Mouse (Mus musculus) intestine, embryonic 16.5 days (tissue): Measurements from ENCODE around the gene Fgfr2. TPM values are rescaled to one million over a fixed set of nuclear protein-coding genes. Genes with fewer than 3 reads are reported as not detected.

Experiments used
- ATAC-seq: fragments of 200-750 bp; cut with Nextera tagmentation; 2 replicates; pipeline ENCODE4 v1.8.0; 2017; ENCODE audit warnings: moderate TSS enrichment, moderate library complexity
- H3K27ac ChIP-seq: fragments of 300-500 bp; sonication (generic); 2 replicates; pipeline ENCODE4 v1.5.1; 2014; ENCODE audit warnings: mild to moderate bottlenecking, low read length
- H3K27me3 ChIP-seq: fragments of 300-500 bp; sonication (generic); replicated peaks from 2 replicates; pipeline ENCODE4 v1.6.1; 2014; ENCODE audit warnings: low read length, control low read depth, mixed read lengths; ENCODE audit not compliant: control insufficient read depth, insufficient read depth
- H3K36me3 ChIP-seq: fragments of 300-500 bp; sonication (generic); 2 replicates; pipeline ENCODE4 v1.6.1; 2014; ENCODE audit warnings: low read length, control low read depth; ENCODE audit not compliant: control insufficient read depth, insufficient read depth
- H3K4me1 ChIP-seq: fragments of 300-500 bp; sonication (generic); 2 replicates; pipeline ENCODE4 v1.6.1; 2014; ENCODE audit warnings: low read length, control low read depth, mixed read lengths; ENCODE audit not compliant: control insufficient read depth, insufficient read depth
- H3K4me2 ChIP-seq: fragments of 300-500 bp; sonication (generic); 2 replicates; pipeline ENCODE4 v1.6.1; 2014; ENCODE audit warnings: low read depth, low read length, control low read depth
- H3K4me3 ChIP-seq: fragments of 300-500 bp; sonication (generic); 2 replicates; pipeline ENCODE4 v1.5.1; 2014; ENCODE audit warnings: mild to moderate bottlenecking, low read length
- H3K9ac ChIP-seq: fragments of 300-500 bp; sonication (generic); 2 replicates; pipeline ENCODE4 v1.6.1; 2014; ENCODE audit warnings: low read depth, low read length
- H3K9me3 ChIP-seq: fragments of 300-500 bp; sonication (generic); 2 replicates; pipeline ENCODE4 v1.6.1; 2016; ENCODE audit warnings: low read length, control low read depth; ENCODE audit not compliant: control insufficient read depth
- WGBS: fragments of 180-500 bp; shearing (Covaris S2); extraction: QIAGEN DNeasy Blood & Tissue Kit; methylation state at CpG from one replicate; pipeline ENCODE4 v1.1.7; 2014; 5-methylcytosine and 5-hydroxymethylcytosine counted together
- polyA plus RNA-seq: library from polyadenylated mRNA; unstranded; fragments of >200 nt; fragmentation: Nextera tagmentation; extraction: Ambion mirVana; gene quantifications from 2 replicates; pipeline ENCODE4 v1.2.1, GENCODE M21; 2015

Fgfr2 gene
- polyA plus RNA-seq, 1 experiment from 2014 or later = 47.3 TPM

GRCm38 (mm10) chr7:130969076-130969475 lies 2154.1 kb downstream of the Fgfr2 start:
- no peak overlapping the region for H3K27ac ChIP-seq
- no peak for ATAC-seq
- 85% methylated on average over 5 of the region's 5 CpGs for WGBS

GRCm38 (mm10) chr7:130968537-130968936 lies 2154.6 kb downstream of the Fgfr2 start:
- no peak overlapping the region for H3K4me2 ChIP-seq
- H3K27ac ChIP-seq = no peak overlapping the region
- H3K9ac ChIP-seq = no peak overlapping the region
- no peak overlapping the region for H3K4me3 ChIP-seq
- no peaks in the 10 kb centered on the region for H3K9me3 ChIP-seq
- peak; percentile 42 for ATAC-seq
- peaks cover 17% of the 10 kb centered on the region for H3K4me1 ChIP-seq
- 56% methylated on average over 7 of the region's 7 CpGs for WGBS
- H3K36me3 ChIP-seq = no peaks in the 10 kb centered on the region
- no peaks in the 10 kb centered on the region for H3K27me3 ChIP-seq

More at GRCm38 (mm10) chr7:130969076-130969475, 2154.1 kb downstream of the Fgfr2 start:
- H3K4me2 ChIP-seq = no peak overlapping the region
- H3K9ac ChIP-seq = no peak overlapping the region
- H3K9me3 ChIP-seq = no peaks in the 10 kb centered on the region
- no peaks in the 10 kb centered on the region for H3K36me3 ChIP-seq
- H3K27me3 ChIP-seq = no peaks in the 10 kb centered on the region
- no peak overlapping the region for H3K4me3 ChIP-seq
- peaks cover 17% of the 10 kb centered on the region for H3K4me1 ChIP-seq

- H3K27me3 ChIP-seq = no peaks in the 10 kb centered on the region
- H3K36me3 ChIP-seq = no peaks in the 10 kb centered on the region
- H3K9ac ChIP-seq = no peak overlapping the region
- no peak overlapping the region for H3K4me3 ChIP-seq
- no peak overlapping the region for H3K27ac ChIP-seq
- no peaks in the 10 kb centered on the region for H3K9me3 ChIP-seq
- H3K4me1 ChIP-seq = peaks cover 17% of the 10 kb centered on the region
- WGBS = 86% methylated on average over 6 of the region's 6 CpGs
- H3K4me2 ChIP-seq = no peak overlapping the region
- ATAC-seq = no peak
Measured at GRCm38 (mm10) chr7:130967901-130968300, 2155.2 kb downstream of the Fgfr2 start.

DNA sequence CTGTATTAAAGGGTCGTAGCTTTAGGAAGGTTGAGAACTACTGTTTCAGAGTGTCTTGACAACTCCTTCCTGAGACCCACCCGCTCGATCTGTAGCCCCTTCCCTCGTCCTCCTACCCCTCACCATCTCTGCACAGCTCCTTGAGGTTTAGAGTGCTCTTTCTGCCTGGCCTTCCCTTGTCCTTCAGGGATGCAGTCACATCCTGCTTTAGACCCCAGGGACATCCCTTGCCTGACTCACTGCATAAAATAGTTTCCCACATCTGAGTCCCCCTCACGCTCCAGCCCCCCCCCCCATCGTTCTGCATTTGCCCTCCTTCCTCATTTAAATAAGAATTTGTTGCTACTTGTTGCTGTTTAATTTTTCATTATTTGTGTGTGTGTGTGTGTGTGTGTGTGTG lies 2156.3 kb downstream of the Fgfr2 start:
- no peaks in the 10 kb centered on the region for H3K9me3 ChIP-seq
- H3K36me3 ChIP-seq = no peaks in the 10 kb centered on the region
- H3K4me1 ChIP-seq = peaks cover 17% of the 10 kb centered on the region
- H3K4me2 ChIP-seq = no peak overlapping the region
- no peak overlapping the region for H3K9ac ChIP-seq
- H3K27me3 ChIP-seq = no peaks in the 10 kb centered on the region
- H3K4me3 ChIP-seq = no peak overlapping the region
- 64% methylated on average over 6 of the region's 6 CpGs for WGBS
- no peak overlapping the region for H3K27ac ChIP-seq
- no peak for ATAC-seq

DNA sequence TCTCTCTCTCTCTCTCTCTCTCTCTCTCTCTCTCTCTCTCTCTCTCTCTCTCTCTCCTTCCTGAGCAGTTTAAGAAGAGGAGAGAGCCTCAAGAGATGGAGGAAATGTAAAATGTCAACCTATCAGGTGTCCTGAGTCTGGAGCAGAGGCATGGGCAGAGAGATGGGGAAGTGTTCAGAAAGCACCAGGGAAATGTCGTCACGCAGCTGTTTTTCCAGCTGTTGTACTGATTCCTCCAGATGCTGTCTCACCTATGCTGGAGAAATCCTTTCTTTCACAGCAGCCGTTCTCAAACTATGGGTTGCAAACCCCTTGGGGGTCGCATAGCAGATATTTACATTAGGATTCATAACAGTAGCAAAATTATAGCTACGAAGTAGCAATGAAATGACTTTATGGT lies 2156.7 kb downstream of the Fgfr2 start:
- ATAC-seq = no peak
- Histone ChIP-seq H3K4me3 (no peak overlapping the region), H3K27me3 (no peaks in the 10 kb centered on the region), H3K9me3 (no peaks in the 10 kb centered on the region), H3K4me2 (no peak overlapping the region), H3K9ac (no peak overlapping the region), H3K4me1 (peaks cover 17% of the 10 kb centered on the region), H3K27ac (no peak overlapping the region), H3K36me3 (no peaks in the 10 kb centered on the region)
- 67% methylated on average over 5 of the region's 5 CpGs for WGBS

- H3K4me1 ChIP-seq = peaks cover 17% of the 10 kb centered on the region
- ATAC-seq = no peak
- H3K36me3 ChIP-seq = no peaks in the 10 kb centered on the region
- peak overlapping the region; percentile 7; the same call in 1 of the 2 replicates for H3K27ac ChIP-seq
- H3K4me3 ChIP-seq = no peak overlapping the region
- no peak overlapping the region for H3K9ac ChIP-seq
- no peaks in the 10 kb centered on the region for H3K27me3 ChIP-seq
- WGBS = 55% methylated on average over 4 of the region's 4 CpGs
- no peaks in the 10 kb centered on the region for H3K9me3 ChIP-seq
- H3K4me2 ChIP-seq = no peak overlapping the region
Measured at GRCm38 (mm10) chr7:130965909-130966365, 2157.2 kb downstream of the Fgfr2 start.

GRCm38 (mm10) chr7:130965396-130965795 lies 2157.8 kb downstream of the Fgfr2 start:
- no peak overlapping the region for H3K4me2 ChIP-seq
- no peak overlapping the region for H3K9ac ChIP-seq
- no peaks in the 10 kb centered on the region for H3K36me3 ChIP-seq
- no peaks in the 10 kb centered on the region for H3K27me3 ChIP-seq
- H3K4me1 ChIP-seq = peaks cover 22% of the 10 kb centered on the region
- H3K4me3 ChIP-seq = no peak overlapping the region
- H3K9me3 ChIP-seq = no peaks in the 10 kb centered on the region
- no peak for ATAC-seq
- H3K27ac ChIP-seq = peak overlapping the region; percentile 7; the same call in 1 of the 2 replicates
- 92% methylated on average over 4 of the region's 4 CpGs for WGBS

DNA sequence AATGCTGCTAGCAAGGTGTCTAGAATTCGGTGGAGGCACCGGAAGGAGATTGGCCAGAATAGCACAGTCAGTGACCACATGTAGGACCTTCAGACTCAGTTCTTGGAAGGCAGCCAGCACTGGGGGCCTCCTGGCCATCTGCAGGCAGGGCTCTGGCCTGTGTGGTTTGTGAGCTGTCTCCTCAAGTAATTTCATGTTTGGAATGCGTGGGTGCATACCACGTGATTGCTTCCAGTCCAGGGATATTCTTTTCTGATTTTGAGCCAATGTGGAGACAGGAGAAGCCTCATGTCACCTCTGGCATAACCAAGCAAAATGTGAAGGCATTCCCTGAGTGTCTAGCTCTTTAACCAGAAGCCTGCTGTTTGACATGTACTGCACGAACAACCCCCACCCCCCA lies 2158.5 kb downstream of the Fgfr2 start:
- no peak overlapping the region for H3K4me3 ChIP-seq
- H3K9me3 ChIP-seq = no peaks in the 10 kb centered on the region
- no peak overlapping the region for H3K9ac ChIP-seq
- 31% methylated on average over 5 of the region's 5 CpGs for whole genome bisulfite sequencing
- ATAC-seq = peak; percentile 60; the same call in 1 of the 2 replicates
- H3K27ac ChIP-seq = no peak overlapping the region
- no peaks in the 10 kb centered on the region for H3K36me3 ChIP-seq
- no peak overlapping the region for H3K4me2 ChIP-seq
- H3K4me1 ChIP-seq = peaks cover 28% of the 10 kb centered on the region
- no peaks in the 10 kb centered on the region for H3K27me3 ChIP-seq

DNA sequence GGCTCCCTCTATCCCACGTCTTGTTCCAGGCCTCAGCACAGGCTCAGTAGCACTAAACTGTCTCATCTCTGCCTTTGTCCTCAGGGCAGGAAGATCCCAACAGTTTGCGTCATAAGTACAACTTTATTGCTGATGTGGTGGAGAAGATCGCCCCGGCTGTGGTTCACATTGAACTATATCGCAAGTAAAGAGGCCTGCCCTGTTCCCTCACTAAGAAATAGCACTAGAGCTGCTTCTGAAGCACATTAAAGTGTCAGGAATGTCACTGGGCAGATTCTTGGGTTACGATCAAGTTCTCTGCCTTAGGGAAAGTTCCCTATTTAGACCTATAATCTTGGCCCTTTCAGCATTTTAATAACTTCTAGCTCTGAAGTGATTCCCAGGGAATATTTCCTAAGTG lies 2161.7 kb downstream of the Fgfr2 start:
- WGBS = 81% methylated on average over 6 of the region's 6 CpGs
- Histone ChIP-seq H3K27me3 (no peaks in the 10 kb centered on the region), H3K36me3 (no peaks in the 10 kb centered on the region), H3K9me3 (no peaks in the 10 kb centered on the region), H3K4me1 (peaks cover 30% of the 10 kb centered on the region), H3K4me3 (no peak overlapping the region), H3K27ac (peak overlapping the region; percentile 34; the same call in 1 of the 2 replicates), H3K9ac (no peak overlapping the region), H3K4me2 (no peak overlapping the region)
- no peak for ATAC-seq

- peak; percentile 83 for ATAC-seq
- Histone ChIP-seq H3K9ac (no peak overlapping the region), H3K27ac (peak overlapping the region; percentile 63), H3K27me3 (no peaks in the 10 kb centered on the region), H3K4me3 (no peak overlapping the region), H3K4me2 (no peak overlapping the region), H3K4me1 (peaks cover 21% of the 10 kb centered on the region), H3K36me3 (no peaks in the 10 kb centered on the region), H3K9me3 (no peaks in the 10 kb centered on the region)
- 29% methylated on average over 7 of the region's 7 CpGs for WGBS
Measured at GRCm38 (mm10) chr7:130959868-130960267, 2163.3 kb downstream of the Fgfr2 start.
